Mouse (Mus musculus) hindbrain, embryonic 14.5 days (tissue): ENCODE data around the gene Ilk. TPM values are rescaled to one million over a fixed set of nuclear protein-coding genes. Genes with fewer than 3 reads are reported as not detected.
"Not testable (repeated sequence)": the region's sequence is repeated elsewhere in the genome, so short reads cannot be mapped to it uniquely, and the experiment has no call there.

Source experiments
- ATAC-seq: fragments of 200-750 bp; cut with Nextera tagmentation; 2 replicates; pipeline ENCODE4 v1.8.0; 2017; ENCODE audit warnings: moderate number of reproducible peaks, mild to moderate bottlenecking, moderate TSS enrichment, moderate library complexity; ENCODE audit not compliant: low FRiP score
- DNase-seq: peaks from one replicate; pipeline ENCODE4 v3.0.0-alpha.2; 2015; ENCODE audit warnings: low spot score
- H3K27ac ChIP-seq: fragments of 300-500 bp; sonication (generic); 2 replicates; pipeline ENCODE4 v1.5.1; 2014; ENCODE audit warnings: mild to moderate bottlenecking, moderate library complexity
- H3K27me3 ChIP-seq: fragments of 300-500 bp; sonication (generic); 2 replicates; pipeline ENCODE4 v1.6.1; 2014; ENCODE audit warnings: mild to moderate bottlenecking, low read length, mixed read lengths; ENCODE audit not compliant: control insufficient read depth, insufficient read depth
- H3K36me3 ChIP-seq: fragments of 300-500 bp; sonication (generic); replicated peaks from 2 replicates; pipeline ENCODE4 v1.6.1; 2014; ENCODE audit not compliant: control insufficient read depth, insufficient read depth
- H3K4me1 ChIP-seq: fragments of 300-500 bp; sonication (generic); replicated peaks from 2 replicates; pipeline ENCODE4 v1.6.1; 2014; ENCODE audit warnings: antibody characterized with exemption, low read length, mixed read lengths; ENCODE audit not compliant: control insufficient read depth, insufficient read depth
- H3K4me2 ChIP-seq: fragments of 300-500 bp; sonication (generic); replicated peaks from 2 replicates; pipeline ENCODE4 v1.6.1; 2014; ENCODE audit warnings: mild to moderate bottlenecking, moderate library complexity
- H3K4me3 ChIP-seq: fragments of 300-500 bp; sonication (generic); replicated peaks from 2 replicates; pipeline ENCODE4 v1.5.1; 2014; ENCODE audit warnings: mild to moderate bottlenecking, low read length
- H3K9ac ChIP-seq: fragments of 300-500 bp; sonication (generic); 2 replicates; pipeline ENCODE4 v1.6.1; 2014
- H3K9me3 ChIP-seq: fragments of 300-500 bp; sonication (generic); 2 replicates; pipeline ENCODE4 v1.6.1; 2016; ENCODE audit warnings: low read length; ENCODE audit not compliant: control insufficient read depth
- WGBS: fragments of 180-500 bp; shearing (Covaris S2); extraction: QIAGEN DNeasy Blood & Tissue Kit; methylation state at CpG from one replicate; pipeline ENCODE4 v1.1.7; 2014; 5-methylcytosine and 5-hydroxymethylcytosine counted together
- polyA plus RNA-seq: library from polyadenylated mRNA; unstranded; fragments of >200 nt; fragmentation: Nextera tagmentation; extraction: Ambion mirVana; gene quantifications from 2 replicates; pipeline ENCODE4 v1.2.1, GENCODE M21; 2014

Ilk gene
- polyA plus RNA-seq, 1 experiment from 2014 or later: 206 TPM

DNA sequence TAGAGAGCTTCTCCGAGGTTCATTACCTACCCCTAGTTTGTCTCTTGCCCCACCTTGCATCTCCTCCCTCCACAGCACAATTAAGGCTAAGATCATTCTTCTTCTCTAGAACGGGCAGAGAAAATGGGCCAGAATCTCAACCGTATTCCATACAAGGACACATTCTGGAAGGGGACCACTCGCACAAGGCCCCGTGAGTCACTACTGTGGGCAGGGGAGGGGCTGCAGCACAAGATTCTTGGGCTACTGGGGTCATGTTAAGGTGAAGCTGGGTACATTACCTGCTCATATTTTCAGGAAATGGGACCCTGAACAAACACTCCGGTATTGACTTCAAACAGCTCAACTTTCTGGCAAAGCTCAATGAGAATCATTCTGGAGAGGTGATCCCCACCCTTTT is 4.5 kb downstream of the Ilk start:
- Histone ChIP-seq H3K9me3 (no peaks in the 10 kb centered on the region), H3K36me3 (peaks cover 40% of the 10 kb centered on the region), H3K4me3 (no peak overlapping the region), H3K27me3 (no peaks in the 10 kb centered on the region), H3K4me1 (peaks cover 19% of the 10 kb centered on the region), H3K27ac (no peak overlapping the region), H3K9ac (no peak overlapping the region), H3K4me2 (no peak overlapping the region)
- DNase-seq (no peak), ATAC-seq (no peak)
- 88% methylated on average over 6 of the region's 6 CpGs for WGBS

DNA sequence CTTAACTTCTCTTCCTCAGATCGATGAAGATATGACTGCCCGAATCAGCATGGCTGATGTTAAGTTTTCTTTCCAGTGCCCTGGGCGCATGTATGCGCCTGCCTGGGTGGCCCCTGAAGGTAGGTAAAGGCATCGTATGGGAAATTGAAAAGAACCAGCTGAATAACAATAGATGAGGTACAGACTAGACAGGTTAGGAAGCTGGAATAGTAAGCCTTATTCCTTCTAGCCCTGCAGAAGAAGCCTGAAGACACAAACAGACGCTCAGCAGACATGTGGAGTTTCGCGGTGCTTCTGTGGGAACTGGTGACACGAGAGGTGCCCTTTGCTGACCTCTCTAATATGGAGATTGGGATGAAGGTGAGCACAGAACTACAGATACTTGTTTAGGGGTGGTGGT is 5.6 kb downstream of the Ilk start:
- H3K27ac ChIP-seq: no peak overlapping the region
- no peak overlapping the region for H3K4me3 ChIP-seq
- ATAC-seq (no peak), DNase-seq (no peak)
- H3K4me1 ChIP-seq: peaks cover 19% of the 10 kb centered on the region
- H3K27me3 ChIP-seq: no peaks in the 10 kb centered on the region
- no peaks in the 10 kb centered on the region for H3K9me3 ChIP-seq
- 92% methylated on average over 9 of the region's 9 CpGs for WGBS
- peaks cover 48% of the 10 kb centered on the region for H3K36me3 ChIP-seq
- H3K4me2 ChIP-seq: no peak overlapping the region
- no peak overlapping the region for H3K9ac ChIP-seq

DNA sequence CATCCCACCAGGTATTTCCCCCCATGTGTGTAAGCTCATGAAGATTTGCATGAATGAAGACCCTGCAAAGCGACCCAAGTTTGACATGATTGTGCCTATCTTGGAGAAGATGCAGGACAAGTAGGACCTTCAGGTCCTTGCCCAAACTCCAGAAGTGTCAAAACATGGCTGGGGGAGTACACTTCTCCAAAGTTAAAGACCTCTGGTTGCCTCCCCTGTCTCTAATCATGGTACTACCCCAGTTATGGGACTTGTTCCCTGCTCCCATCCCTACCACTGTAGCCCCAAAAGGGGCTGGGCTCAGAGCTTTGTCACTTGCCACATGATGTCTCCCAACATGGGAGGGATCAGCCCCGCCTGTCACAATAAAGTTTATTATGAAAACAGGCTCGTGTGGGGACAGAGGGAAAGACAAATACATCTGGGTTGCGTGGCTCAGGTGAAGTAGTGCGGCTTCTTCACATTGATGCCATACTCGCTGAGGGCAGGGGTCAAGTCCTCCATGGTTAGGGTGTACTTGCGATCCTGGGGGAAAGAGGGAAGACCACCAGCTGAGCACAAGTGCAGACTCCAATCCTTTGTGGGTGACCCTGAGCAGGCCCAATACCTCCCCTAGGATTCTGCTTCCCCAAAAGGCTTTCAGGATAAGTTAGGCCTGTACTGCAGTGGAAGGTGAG is 6.3 kb downstream of the Ilk start:
- 0 out of 2 replicates have a peak overlapping the region, but pooled peaks have one; percentile 94 for H3K9ac ChIP-seq
- H3K9me3 ChIP-seq, H3K27ac ChIP-seq, DNase-seq, ATAC-seq, H3K27me3 ChIP-seq: not testable (repeated sequence)
- peaks cover 54% of the 10 kb centered on the region for H3K36me3 ChIP-seq
- peak overlapping the region; percentile 97; the same call in 1 of the 2 replicates for H3K4me3 ChIP-seq
- WGBS: 92% methylated on average over 7 of the region's 7 CpGs
- H3K4me1 ChIP-seq: peaks cover 14% of the 10 kb centered on the region
- peak overlapping the region; percentile 93; the same call in 1 of the 2 replicates for H3K4me2 ChIP-seq

DNA sequence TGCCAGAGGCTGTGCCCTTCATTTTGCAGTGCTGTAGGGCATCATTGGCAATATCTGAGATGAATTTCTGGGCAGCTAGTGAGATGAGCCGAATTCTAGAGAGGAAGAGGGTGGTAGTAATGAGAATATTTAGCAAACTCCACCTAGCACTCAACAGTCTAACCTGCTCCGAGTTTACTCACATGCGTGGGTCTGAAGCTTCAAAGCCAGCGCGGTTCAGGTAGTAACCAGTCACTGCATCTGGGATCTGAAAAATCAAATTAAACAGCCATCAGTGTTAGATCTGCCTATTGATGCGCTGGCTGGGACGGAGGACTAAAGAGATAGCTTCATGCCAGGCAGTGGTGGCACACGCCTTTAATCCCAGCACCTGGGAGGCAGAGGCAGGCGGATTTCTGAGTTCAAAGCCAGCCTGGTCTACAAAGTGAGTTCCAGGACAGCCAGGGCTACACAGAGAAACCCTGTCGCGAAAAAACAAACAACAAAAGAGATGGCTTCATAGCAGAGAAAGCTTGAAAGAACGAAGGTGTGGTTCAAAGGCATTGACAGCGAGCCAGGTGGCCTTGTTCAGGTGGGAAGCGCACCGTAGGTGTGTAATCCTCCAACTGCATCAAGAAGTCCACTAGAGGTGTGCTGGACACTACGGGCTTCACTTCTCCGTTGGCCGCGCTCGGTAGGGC is 7.0 kb downstream of the Ilk start:
- H3K4me3 ChIP-seq: peak overlapping the region; percentile 97
- H3K27ac ChIP-seq: peak overlapping the region; percentile 82
- H3K9ac ChIP-seq: peak overlapping the region; percentile 94
- H3K27me3 ChIP-seq, DNase-seq, H3K9me3 ChIP-seq, ATAC-seq, H3K4me1 ChIP-seq: not testable (repeated sequence)
- H3K4me2 ChIP-seq: peak overlapping the region; percentile 93
- peaks cover 60% of the 10 kb centered on the region for H3K36me3 ChIP-seq
- WGBS: 38% methylated on average over 20 of the region's 20 CpGs

DNA sequence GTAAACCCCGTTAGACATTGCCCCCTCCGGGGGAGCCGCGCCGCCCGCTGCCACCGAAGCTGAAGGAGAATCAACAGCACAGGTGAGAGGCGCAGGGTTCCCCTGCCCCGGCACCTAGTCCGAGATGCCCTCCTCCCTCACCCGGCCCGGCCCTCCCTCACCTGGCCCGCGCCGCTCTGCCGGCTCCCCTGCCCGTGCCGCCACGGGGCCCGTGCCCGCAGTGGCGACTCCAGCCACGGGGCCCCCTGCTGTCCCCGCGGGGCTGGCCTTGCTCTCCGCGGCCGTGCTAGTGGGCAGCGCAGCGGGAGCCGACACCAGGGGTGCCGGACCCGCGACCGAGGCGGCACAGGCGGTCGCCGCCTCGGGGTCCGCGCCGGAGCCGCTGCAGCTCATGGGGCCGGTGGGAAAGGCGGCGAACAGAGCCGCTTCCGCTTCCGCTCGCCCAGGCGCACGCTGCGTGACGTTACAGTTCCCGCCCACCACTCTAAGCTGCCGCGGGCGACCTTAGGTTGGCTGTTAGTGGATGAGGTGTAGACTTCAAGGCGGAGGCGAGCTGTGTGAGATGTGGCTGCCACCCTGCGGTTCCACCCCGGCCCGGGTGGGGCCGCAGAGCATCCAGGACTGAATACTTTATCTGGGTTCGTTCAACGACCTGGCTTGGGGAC is 7.7 kb downstream of the Ilk start, which contains the start of gene Taf10:
Taf10 (minus strand) TSS at position 436 of the 665 bp plus-strand sequence.
- peak within 1 kb of the TSS; percentile 97 for H3K4me3 ChIP-seq
- H3K27ac ChIP-seq: peak within 1 kb of the TSS; percentile 82
- H3K36me3 ChIP-seq: peaks cover 66% of the 10 kb centered on the region
- ATAC-seq (peak; percentile 96), DNase-seq (peak; percentile 91)
- H3K4me1 ChIP-seq: peaks cover 6% of the 10 kb centered on the region; the same call in 1 of the 2 replicates
- WGBS: under 1% methylated on average over 67 of the region's 67 CpGs
- H3K9me3 ChIP-seq: no peaks in the 10 kb centered on the region
- no peaks in the 10 kb centered on the region for H3K27me3 ChIP-seq
- H3K4me2 ChIP-seq: peak within 1 kb of the TSS; percentile 93
- H3K9ac ChIP-seq: peak within 1 kb of the TSS; percentile 94

DNA sequence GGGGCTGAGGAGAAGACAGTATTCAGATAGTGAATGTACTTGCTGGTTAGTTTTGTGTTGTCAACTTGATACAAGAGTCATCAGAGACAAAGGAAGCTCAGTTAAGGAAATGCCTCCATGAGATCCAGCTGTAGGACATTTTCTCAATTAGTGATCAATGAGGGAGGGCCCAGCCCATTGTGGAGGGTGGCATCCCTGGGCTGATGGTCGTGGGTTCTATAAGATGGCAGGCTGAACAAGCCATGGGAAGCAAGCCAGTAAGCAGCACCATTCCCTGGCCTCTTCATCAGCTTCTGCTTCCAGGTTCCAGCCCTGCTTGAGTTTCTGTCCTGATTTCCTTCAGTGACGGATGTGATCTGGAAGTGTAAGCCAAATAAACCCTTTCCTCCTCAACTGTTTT is 11.4 kb downstream of the Ilk start:
- no peak overlapping the region for H3K4me3 ChIP-seq
- no peaks in the 10 kb centered on the region for H3K27me3 ChIP-seq
- WGBS: 85% methylated on average over 2 of the region's 2 CpGs
- peaks cover 40% of the 10 kb centered on the region for H3K36me3 ChIP-seq
- no peaks in the 10 kb centered on the region for H3K9me3 ChIP-seq
- peaks cover 12% of the 10 kb centered on the region; the same call in 1 of the 2 replicates for H3K4me1 ChIP-seq
- no peak overlapping the region for H3K4me2 ChIP-seq
- no peak for ATAC-seq
- DNase-seq: no peak
- no peak overlapping the region for H3K9ac ChIP-seq
- no peak overlapping the region for H3K27ac ChIP-seq

DNA sequence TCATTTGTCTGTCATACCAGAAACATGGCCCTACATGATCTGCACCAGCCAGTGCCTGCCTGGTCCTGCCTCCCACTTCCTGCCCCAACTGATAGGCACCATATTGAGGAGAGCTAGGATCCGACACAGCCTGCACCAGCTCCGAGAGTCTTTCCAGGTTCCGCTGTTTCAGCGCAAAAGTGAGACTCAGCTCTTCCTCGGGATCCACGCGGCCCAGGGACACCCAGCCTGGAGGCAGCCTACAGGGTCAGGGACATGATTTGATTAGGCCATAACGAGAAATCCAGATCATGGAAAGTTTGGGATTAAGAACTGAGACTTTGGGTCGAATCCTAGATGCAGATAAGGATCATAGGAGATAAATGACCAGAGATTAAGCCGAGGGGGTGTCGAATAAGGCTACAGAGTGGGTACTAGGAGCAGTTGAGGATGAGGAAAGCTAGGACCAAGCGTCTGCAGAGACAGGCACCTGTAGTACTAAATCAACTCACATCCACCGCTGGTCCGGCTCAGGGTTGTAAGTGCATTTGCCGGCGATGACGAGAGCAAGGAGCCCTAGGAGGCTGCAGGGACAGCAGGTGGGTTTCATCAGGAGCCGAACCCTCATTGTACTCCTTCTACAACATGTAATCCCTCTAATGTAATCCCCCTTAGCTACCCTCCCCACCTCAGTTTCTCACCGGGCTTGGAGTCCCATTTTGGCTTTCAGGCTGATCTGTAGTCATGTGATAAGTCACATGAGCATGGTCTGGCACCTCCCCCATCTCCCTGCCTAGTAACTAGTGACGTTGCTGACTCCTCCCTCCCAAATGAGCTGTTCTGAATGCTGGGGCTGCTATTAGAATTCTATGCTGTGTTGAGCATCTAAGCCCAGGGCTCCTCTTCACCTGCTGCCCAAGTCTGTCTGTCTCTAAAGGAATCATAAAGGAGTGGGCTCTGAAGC is 15.4 kb downstream of the Ilk start, which contains the start of gene Tpp1:
Tpp1 (minus strand) TSS at position 745 of the 943 bp plus-strand sequence.
- DNase-seq (peak; percentile 90), ATAC-seq (peak; percentile 91)
- peak within 1 kb of the TSS; percentile 60 for H3K4me2 ChIP-seq
- H3K4me1 ChIP-seq: peaks cover 8% of the 10 kb centered on the region; the same call in 1 of the 2 replicates
- H3K27me3 ChIP-seq: no peaks in the 10 kb centered on the region
- peak within 1 kb of the TSS; percentile 66 for H3K9ac ChIP-seq
- WGBS: 21% methylated on average over 20 of the region's 20 CpGs
- H3K27ac ChIP-seq: peak within 1 kb of the TSS; percentile 60
- no peaks in the 10 kb centered on the region for H3K9me3 ChIP-seq
- H3K4me3 ChIP-seq: peak within 1 kb of the TSS; percentile 40
- H3K36me3 ChIP-seq: peaks cover 69% of the 10 kb centered on the region

DNA sequence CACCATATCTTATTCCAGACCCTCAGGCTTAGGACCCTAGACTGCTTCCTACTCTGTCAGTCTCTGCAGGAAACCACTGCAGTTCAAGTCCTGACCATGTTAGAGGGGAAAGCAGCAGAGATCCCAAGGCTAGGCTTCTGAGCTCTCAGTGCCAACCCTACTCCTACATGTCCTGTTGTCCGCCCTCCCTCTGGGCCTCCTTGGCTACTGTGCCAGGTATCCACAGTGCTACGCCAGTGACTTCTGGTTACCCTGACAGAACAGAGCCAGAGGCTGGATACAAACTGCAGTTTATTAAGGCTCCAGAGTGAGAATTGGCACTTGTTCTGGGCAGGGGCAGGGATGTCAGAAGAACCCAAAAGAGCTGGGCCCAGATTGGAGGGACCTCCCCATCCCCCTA is 16.3 kb downstream of the Ilk start:
- Histone ChIP-seq H3K27ac (no peak overlapping the region), H3K4me2 (no peak overlapping the region), H3K9me3 (no peaks in the 10 kb centered on the region), H3K27me3 (no peaks in the 10 kb centered on the region), H3K4me1 (peaks cover 8% of the 10 kb centered on the region; the same call in 1 of the 2 replicates), H3K4me3 (no peak overlapping the region), H3K36me3 (peaks cover 70% of the 10 kb centered on the region), H3K9ac (no peak overlapping the region)
- peak; percentile 2; the same call in 1 of the 2 replicates for ATAC-seq
- no peak for DNase-seq
- WGBS: 92% methylated on average over 2 of the region's 2 CpGs
